In the genomic region with DNA sequence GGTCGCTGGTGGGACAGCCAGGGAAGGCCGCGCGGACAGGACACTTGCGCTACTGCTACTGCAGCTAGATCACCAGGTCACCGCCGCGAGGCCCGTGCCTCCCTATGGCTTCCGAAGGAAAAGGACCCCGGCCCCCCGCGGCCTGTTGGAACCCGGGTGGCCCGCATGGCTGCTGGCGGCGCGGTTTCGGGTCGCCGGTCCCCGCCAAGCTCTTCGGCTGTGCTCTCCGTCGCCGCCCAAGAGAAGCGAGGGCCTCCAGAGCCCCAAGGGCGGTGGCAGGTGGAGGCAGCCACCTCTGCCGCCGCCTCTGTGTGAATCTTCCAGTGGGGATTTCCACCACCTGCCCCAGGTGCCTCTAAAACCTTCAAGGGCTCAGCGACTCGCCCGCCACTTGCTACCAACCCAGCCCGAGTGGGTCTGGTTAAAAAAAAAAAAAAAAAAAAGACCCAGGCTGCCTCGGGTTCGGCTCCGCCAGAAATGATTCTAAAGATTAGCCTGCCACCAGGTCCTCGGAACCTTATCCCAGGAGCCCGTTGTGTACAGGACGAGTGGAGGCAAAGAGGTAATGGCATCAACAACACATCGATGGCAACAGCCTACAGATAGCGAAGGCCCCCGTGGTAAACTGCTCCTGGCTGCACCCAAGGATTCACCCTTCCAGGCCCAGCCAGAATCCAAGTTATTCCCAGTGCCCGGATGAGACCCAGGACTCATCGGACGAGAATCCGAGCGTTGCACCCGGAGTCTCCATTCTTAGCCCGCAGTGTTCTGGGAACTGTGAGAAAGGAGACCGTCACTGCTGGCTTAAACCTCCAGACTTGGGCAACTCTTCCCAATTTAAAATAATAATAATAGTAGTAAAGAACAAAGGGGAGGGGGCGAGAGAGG, we compare ENCODE assay signal across 8 mouse cellular contexts. TPM values are rescaled to one million over a fixed set of nuclear protein-coding genes. Genes with fewer than 3 reads are reported as not detected.
A peak's percentile ranks its signal among the peaks of the same experiment; 100 is the strongest.
DNase-seq lines count a peak whose midpoint lies in the region; ATAC-seq and TF ChIP-seq lines count a peak whose summit lies in the region.

No protein-coding gene starts in this region.

- peaks cover 32% of the 10 kb centered on the region for H3K4me1 ChIP-seq in lung, embryonic 16.5 days (replicated peaks; ENCODE audit: control insufficient read depth, insufficient read depth, low read length)
- no peaks in the 10 kb centered on the region for H3K4me1 ChIP-seq in embryonic fibroblast, embryonic 13.5 days (ENCODE audit: control insufficient read depth, insufficient read depth, low read length)
- H3K4me1 ChIP-seq in limb, embryonic 13.5 days, result peaks cover 73% of the 10 kb centered on the region

- H3K9me3 ChIP-seq in lung, embryonic 16.5 days (ENCODE audit: control insufficient read depth, low read length), result no peaks in the 10 kb centered on the region
- H3K9me3 ChIP-seq in limb, embryonic 13.5 days, result no peaks in the 10 kb centered on the region

- no peak for TF ChIP-seq POLR2A in embryonic fibroblast, embryonic 13.5 days (IDR thresholded peaks at IDR 0.05; ENCODE audit: low read depth, low read length)

- peak overlapping the region; percentile 50 for H3K9ac ChIP-seq in lung, embryonic 16.5 days (ENCODE audit: low read length)
- H3K9ac ChIP-seq in limb, embryonic 13.5 days, result peak overlapping the region; percentile 90

- no peak overlapping the region for H3K27ac ChIP-seq in lung, embryonic 16.5 days (ENCODE audit: low read length)
- H3K27ac ChIP-seq in embryonic fibroblast, embryonic 13.5 days (ENCODE audit: insufficient read depth, low read length), result no peak overlapping the region
- peak overlapping the region; percentile 84; the same call in 1 of the 2 replicates for H3K27ac ChIP-seq in limb, embryonic 13.5 days

- DNase-seq in lung, postnatal 14 days, result no peak
- DNase-seq in splenic B cell, adult 2 months (ENCODE audit: low read depth, low spot score), result peak; percentile 23
- DNase-seq in left cerebral cortex, postnatal 36 days (ENCODE audit: low spot score in 2 of 2), result no peak
- DNase-seq in thymus, adult 18-20 months, result no peak
- DNase-seq in cerebellum, postnatal 4 days (ENCODE audit: low spot score in 2 of 2), result no peak

- intact Hi-C loops in left cerebral cortex, postnatal 36 days (cut with DNase I), result loop anchor here (2.0 to 10.0 kb wide), 4 partner anchors 517 to 978 kb away; no protein-coding TSS in a partner anchor

- no peak for TF ChIP-seq CTCF in embryonic fibroblast, embryonic 13.5 days (IDR thresholded peaks at IDR 0.05; ENCODE audit: borderline replicate concordance, insufficient read depth, low read length)

- peak overlapping the region; percentile 73 for H3K4me2 ChIP-seq in lung, embryonic 16.5 days (ENCODE audit: low read depth, low read length)
- peak overlapping the region; percentile 87 for H3K4me2 ChIP-seq in limb, embryonic 13.5 days (replicated peaks)

- H3K36me3 ChIP-seq in lung, embryonic 16.5 days (ENCODE audit: control insufficient read depth, insufficient read depth, low read length), result no peaks in the 10 kb centered on the region
- H3K36me3 ChIP-seq in limb, embryonic 13.5 days, result no peaks in the 10 kb centered on the region
- H3K36me3 ChIP-seq in splenic B cell, adult 2 months (ENCODE audit: control insufficient read depth, insufficient read depth, low read length, poor library complexity, severe bottlenecking), result no peaks in the 10 kb centered on the region

- peaks cover 78% of the 10 kb centered on the region for H3K27me3 ChIP-seq in lung, embryonic 16.5 days (ENCODE audit: control insufficient read depth, insufficient read depth, low read depth, low read length)
- peaks cover 51% of the 10 kb centered on the region for H3K27me3 ChIP-seq in limb, embryonic 13.5 days
- peaks cover 2% of the 10 kb centered on the region for H3K27me3 ChIP-seq in splenic B cell, adult 2 months (ENCODE audit: control insufficient read depth, insufficient read depth, low read length, poor library complexity, severe bottlenecking)

- peak overlapping the region; percentile 52 for H3K4me3 ChIP-seq in lung, embryonic 16.5 days (ENCODE audit: low read length)
- H3K4me3 ChIP-seq in embryonic fibroblast, embryonic 13.5 days (ENCODE audit: insufficient read depth, low read length), result peak overlapping the region; percentile 58
- H3K4me3 ChIP-seq in limb, embryonic 13.5 days, result peak overlapping the region; percentile 80

- no peak for ATAC-seq in lung, embryonic 16.5 days (ENCODE audit: low read depth)
- no peak for ATAC-seq in limb, embryonic 13.5 days (ENCODE audit: low FRiP score, low read depth)

- 6% methylated on average over 52 of the region's 52 CpGs for WGBS in lung, embryonic 16.5 days
- WGBS in limb, embryonic 13.5 days, result 1% methylated on average over 52 of the region's 52 CpGs

RNA-seq across cellular contexts. Expression of a gene that starts 2.6 kb away (rescaled TPM):
- 0.78 and 1.1 TPM in 2 replicates for polyA plus RNA-seq in lung, embryonic 16.5 days (2015; fragmentation: Nextera tagmentation; extraction: Ambion mirVana)
- polyA plus RNA-seq in embryonic fibroblast, embryonic 13.5 days (2011; ENCODE audit: insufficient read length, low read depth, missing spikeins), result 5.7 and 7.0 TPM in 2 replicates
- polyA plus RNA-seq in limb, embryonic 13.5 days (2015; fragmentation: Nextera tagmentation; extraction: Ambion mirVana), result 25.6 and 26.1 TPM in 2 replicates
- total RNA-seq in left cerebral cortex, postnatal 36 days (2021), result 1 to 10 TPM in 1 of 2 experiments, under 1 TPM in 1; 0.79 to 1.4 TPM
